15 mouse cellular contexts compared by ENCODE assay signal in genomic region chr1:55108473-55108872, GRCm38 (mm10).
"Had no signal": no experiment of that assay in that cellular context is flagged by ENCODE, and none has a peak within 500 bp of the region (broad histone marks: within the 10 kb centered on the region; RNA-seq: fewer than 3 reads in every experiment).

No protein-coding gene starts in this region.

- H3K4me3 ChIP-seq: layer of hippocampus, adult 2 months; limb, embryonic 15.5 days; liver, embryonic 13.5 days; lung, embryonic 15.5 days; megakaryocyte, embryonic 14.5 days; midbrain, embryonic 15.5 days; neural tube, embryonic 12.5 days; stomach, embryonic 15.5 days had no signal

- DNase-seq: kidney, postnatal 4 days; left cerebral cortex, postnatal 4 days; liver, embryonic 13.5 days; liver, postnatal 0 days; lung, postnatal 14 days; thymus, postnatal 4 days had no signal

- H3K27ac ChIP-seq: kidney, postnatal 0 days; layer of hippocampus, adult 2 months; limb, embryonic 15.5 days; liver, embryonic 13.5 days; lung, embryonic 15.5 days; macrophage; midbrain, embryonic 15.5 days; neural tube, embryonic 12.5 days; stomach, embryonic 15.5 days had no signal

- H3K4me1 ChIP-seq: limb, embryonic 15.5 days; lung, embryonic 15.5 days; megakaryocyte, embryonic 14.5 days; midbrain, embryonic 15.5 days; neural tube, embryonic 12.5 days; stomach, embryonic 15.5 days had no signal
